Mouse (Mus musculus) erythroblast, adult 5-6 weeks (primary cell): Measurements from ENCODE around the gene Lcp2. TPM values are rescaled to one million over a fixed set of nuclear protein-coding genes. Genes with fewer than 3 reads are reported as not detected.

Experiments used
- total RNA-seq, 2 experiments: library from RNA; stranded (forward) in 1 of 2; stranded (reverse) in 1 of 2; fragments of 150-400 nt in 1 of 2; fragments of 200-764, 138-1000 nt in 1 of 2; gene quantifications; 2 replicates each; pipeline versions ENCODE4 v1.2.3 to v1.2.4; 2015 to 2017; ENCODE audit warnings: low replicate concordance in 2 of 2

The Lcp2 gene
- total RNA-seq, 2 experiments from 2014 or later, result 20.1 to 59.8 TPM

Other genes starting within 250 kb of the Lcp2 start
- not detected in 2 replicates for gene Kcnmb1, start 83.9 kb upstream of the Lcp2 start, total RNA-seq (2015; ENCODE audit: low replicate concordance)
- not detected in 2 replicates for gene Kcnmb1, start 83.9 kb upstream of the Lcp2 start, total RNA-seq (2017; ENCODE audit: low replicate concordance)
- gene Kcnip1, start 53.8 kb upstream of the Lcp2 start, total RNA-seq (2015; ENCODE audit: low replicate concordance), result not detected in 2 replicates
- not detected in 2 replicates for gene Kcnip1, start 53.8 kb upstream of the Lcp2 start, total RNA-seq (2017; ENCODE audit: low replicate concordance)
- not detected in 2 replicates for gene 4930469K13Rik, start 51.6 kb downstream of the Lcp2 start, total RNA-seq (2015; ENCODE audit: low replicate concordance)
- not detected in 2 replicates for gene 4930469K13Rik, start 51.6 kb downstream of the Lcp2 start, total RNA-seq (2017; ENCODE audit: low replicate concordance)
- gene Foxi1, start 161.2 kb downstream of the Lcp2 start, total RNA-seq (2015; ENCODE audit: low replicate concordance), result not detected in 2 replicates
- gene Foxi1, start 161.2 kb downstream of the Lcp2 start, total RNA-seq (2017; ENCODE audit: low replicate concordance), result not detected in 2 replicates